15 mouse cellular contexts compared by ENCODE assay signal in genomic region chr9:120545994-120546393, GRCm38 (mm10). TPM values are rescaled to one million over a fixed set of nuclear protein-coding genes. Genes with fewer than 3 reads are reported as not detected.
"Had no signal": no experiment of that assay in that cellular context is flagged by ENCODE, and none has a peak within 500 bp of the region (broad histone marks: within the 10 kb centered on the region; RNA-seq: fewer than 3 reads in every experiment).

No protein-coding gene starts in this region.

- H3K9me3 ChIP-seq: limb, embryonic 13.5 days; neural tube, embryonic 13.5 days had no signal

- H3K36me3 ChIP-seq: limb, embryonic 13.5 days; neural tube, embryonic 13.5 days had no signal

- DNase-seq: kidney, adult 9 months; kidney, postnatal 36 days; layer of hippocampus, adult 9-11 months; lung, adult 18-20 months; right cerebral cortex, adult 18-20 months; right cerebral cortex, postnatal 25 days had no signal

- H3K4me3 ChIP-seq: limb, embryonic 13.5 days; neural tube, embryonic 13.5 days had no signal

- H3K27ac ChIP-seq: kidney, postnatal 0 days; limb, embryonic 13.5 days; liver, embryonic 14.5 days; neural tube, embryonic 13.5 days had no signal

- H3K4me2 ChIP-seq: midbrain, embryonic 11.5 days; neural tube, embryonic 13.5 days had no signal

- H3K9ac ChIP-seq: limb, embryonic 13.5 days; liver, embryonic 14.5 days; neural tube, embryonic 13.5 days had no signal

- ATAC-seq: inflammation-experienced regulatory T-cells, adult 6 months; intestine, postnatal 0 days; midbrain, embryonic 16.5 days had no signal

RNA-seq across cellular contexts. Expression of gene Entpd3, which starts 6.4 kb away (rescaled TPM):
- polyA plus RNA-seq: liver, adult 2 months had no signal
